ENCODE assay signal across 8 mouse cellular contexts in the genomic region with DNA sequence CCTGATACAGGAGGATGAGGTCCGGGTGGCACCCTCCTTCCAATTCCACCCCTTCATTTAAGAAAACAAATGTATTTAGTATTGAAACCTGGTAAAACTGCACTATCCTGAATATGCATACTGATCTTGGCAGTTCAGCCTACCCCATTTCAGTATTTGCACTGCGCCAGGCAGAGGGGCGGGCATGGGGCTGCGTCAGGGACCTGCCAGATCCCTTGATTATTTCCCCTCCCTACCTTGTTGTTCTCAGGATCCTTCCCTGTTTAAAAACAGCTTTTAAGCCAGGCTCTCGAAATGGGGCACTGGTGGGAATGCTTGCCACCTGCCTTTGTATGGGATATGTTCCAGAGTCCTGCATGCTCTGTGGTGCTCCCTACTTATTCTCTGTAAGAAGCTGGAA. TPM values are rescaled to one million over a fixed set of nuclear protein-coding genes. Genes with fewer than 3 reads are reported as not detected.
DNase-seq lines count a peak whose midpoint lies in the region; ATAC-seq and TF ChIP-seq lines count a peak whose summit lies in the region.

No protein-coding gene starts in this region.

- H3K4me1 ChIP-seq in embryonic facial prominence, embryonic 11.5 days (ENCODE audit: control insufficient read depth, insufficient read depth, low read length) = no peaks in the 10 kb centered on the region
- peaks cover 41% of the 10 kb centered on the region for H3K4me1 ChIP-seq in intestine, embryonic 16.5 days (ENCODE audit: control insufficient read depth, insufficient read depth, low read length)
- peaks cover 23% of the 10 kb centered on the region for H3K4me1 ChIP-seq in neural tube, embryonic 15.5 days

- DNase-seq in left cerebral cortex, adult 2 months (ENCODE audit: extremely low spot score in 1 of 2, low spot score in 2 of 2) = no peak
- DNase-seq in left cerebral cortex, adult 8-10 months (ENCODE audit: low spot score in 2 of 2) = no peak
- DNase-seq in embryonic facial prominence, embryonic 11.5 days (ENCODE audit: low spot score) = no peak
- no peak for DNase-seq in urinary bladder, postnatal 25 days (ENCODE audit: low spot score)
- no peak for DNase-seq in adrenal gland, postnatal 14 days
- DNase-seq in left cerebral cortex, adult 11 months (ENCODE audit: low spot score) = no peak

- H3K4me3 ChIP-seq in left cerebral cortex, adult 2 months = peak overlapping the region; percentile 83
- H3K4me3 ChIP-seq in embryonic facial prominence, embryonic 11.5 days (ENCODE audit: low read depth, low read length) = peak overlapping the region; percentile 71
- peak overlapping the region; percentile 84 for H3K4me3 ChIP-seq in intestine, embryonic 16.5 days (ENCODE audit: low read length)
- H3K4me3 ChIP-seq in neural tube, embryonic 15.5 days (replicated peaks) = peak overlapping the region; percentile 79

- TF ChIP-seq CTCF in left cerebral cortex, adult 2 months (IDR thresholded peaks at IDR 0.05) = no peak

- ATAC-seq in embryonic facial prominence, embryonic 11.5 days (replicated peaks; ENCODE audit: insufficient number of reproducible peaks, low FRiP score, low TSS enrichment, low read depth) = no peak
- no peak for ATAC-seq in intestine, embryonic 16.5 days
- ATAC-seq in neural tube, embryonic 15.5 days (ENCODE audit: low FRiP score) = no peak

- no peaks in the 10 kb centered on the region for H3K36me3 ChIP-seq in embryonic facial prominence, embryonic 11.5 days (replicated peaks; ENCODE audit: control insufficient read depth, insufficient read depth, low read depth, low read length)
- no peaks in the 10 kb centered on the region for H3K36me3 ChIP-seq in intestine, embryonic 16.5 days (ENCODE audit: control insufficient read depth, insufficient read depth, low read length)
- no peaks in the 10 kb centered on the region for H3K36me3 ChIP-seq in neural tube, embryonic 15.5 days

- intact Hi-C loops in left cerebral cortex, adult 2 months (cut with DNase I) = loop anchor here (5.0 kb wide), 1 partner anchor 135 kb away; no protein-coding TSS in a partner anchor

- H3K27ac ChIP-seq in left cerebral cortex, adult 2 months = no peak overlapping the region
- H3K27ac ChIP-seq in embryonic facial prominence, embryonic 11.5 days (replicated peaks; ENCODE audit: low read depth, low read length) = no peak overlapping the region
- peak overlapping the region; percentile 54 for H3K27ac ChIP-seq in intestine, embryonic 16.5 days (ENCODE audit: low read length)
- no peak overlapping the region for H3K27ac ChIP-seq in neural tube, embryonic 15.5 days (replicated peaks)

- peak overlapping the region; percentile 73 for H3K4me2 ChIP-seq in embryonic facial prominence, embryonic 11.5 days (ENCODE audit: low read depth, low read length)
- peak overlapping the region; percentile 95 for H3K4me2 ChIP-seq in intestine, embryonic 16.5 days (ENCODE audit: low read depth, low read length)
- peak overlapping the region; percentile 96 for H3K4me2 ChIP-seq in neural tube, embryonic 15.5 days

- no peaks in the 10 kb centered on the region for H3K9me3 ChIP-seq in embryonic facial prominence, embryonic 11.5 days (replicated peaks; ENCODE audit: control insufficient read depth, low read length)
- no peaks in the 10 kb centered on the region for H3K9me3 ChIP-seq in intestine, embryonic 16.5 days (ENCODE audit: control insufficient read depth, low read length)
- H3K9me3 ChIP-seq in neural tube, embryonic 15.5 days (replicated peaks) = no peaks in the 10 kb centered on the region

- H3K27me3 ChIP-seq in embryonic facial prominence, embryonic 11.5 days (ENCODE audit: control insufficient read depth, insufficient read depth, low read length) = no peaks in the 10 kb centered on the region
- no peaks in the 10 kb centered on the region for H3K27me3 ChIP-seq in intestine, embryonic 16.5 days (replicated peaks; ENCODE audit: control insufficient read depth, insufficient read depth, low read length)
- H3K27me3 ChIP-seq in neural tube, embryonic 15.5 days (replicated peaks) = 0 out of 2 replicates have a peak, but pooled peaks cover 3% of the 10 kb centered on the region

- WGBS in embryonic facial prominence, embryonic 11.5 days = 43% methylated on average over 5 of the region's 5 CpGs
- whole genome bisulfite sequencing in intestine, embryonic 16.5 days = 38% methylated on average over 5 of the region's 5 CpGs
- WGBS in neural tube, embryonic 15.5 days = 28% methylated on average over 5 of the region's 5 CpGs

- H3K9ac ChIP-seq in embryonic facial prominence, embryonic 11.5 days (replicated peaks; ENCODE audit: low read length) = peak overlapping the region; percentile 64; the same call in 1 of the 2 replicates
- peak overlapping the region; percentile 83 for H3K9ac ChIP-seq in intestine, embryonic 16.5 days (ENCODE audit: low read depth, low read length)
- H3K9ac ChIP-seq in neural tube, embryonic 15.5 days (replicated peaks) = peak overlapping the region; percentile 75; the same call in 1 of the 2 replicates

RNA-seq across cellular contexts. Expression of gene Hpcal1, which starts 1.7 kb away (rescaled TPM):
- 10 to 100 TPM; 78.5 to 93.8 TPM for total RNA-seq in left cerebral cortex, adult 2 months (2021)
- 10 to 100 TPM; 64.4 to 81.1 (median 79.0) TPM for total RNA-seq in left cerebral cortex, adult 8-10 months (2022)
- polyA plus RNA-seq in embryonic facial prominence, embryonic 11.5 days (2014; fragmentation: Nextera tagmentation; extraction: Ambion mirVana) = 35.1 and 43.4 TPM in 2 replicates
- polyA plus RNA-seq in intestine, embryonic 16.5 days (2015; fragmentation: Nextera tagmentation; extraction: Ambion mirVana) = 48.7 and 50.3 TPM in 2 replicates
- 130 and 133 TPM in 2 replicates for polyA plus RNA-seq in neural tube, embryonic 15.5 days (2015; fragmentation: Nextera tagmentation; extraction: Ambion mirVana)
- 26.8 and 33.4 TPM in 2 replicates for total RNA-seq in adrenal gland, postnatal 14 days (2021)
